Mouse (Mus musculus): ENCODE data around the gene Ckb. TPM values are rescaled to one million over a fixed set of nuclear protein-coding genes. Genes with fewer than 3 reads are reported as not detected.

The Ckb gene
- polyA plus RNA-seq, 1 experiment from 2014 or later: 135 TPM

DNA sequence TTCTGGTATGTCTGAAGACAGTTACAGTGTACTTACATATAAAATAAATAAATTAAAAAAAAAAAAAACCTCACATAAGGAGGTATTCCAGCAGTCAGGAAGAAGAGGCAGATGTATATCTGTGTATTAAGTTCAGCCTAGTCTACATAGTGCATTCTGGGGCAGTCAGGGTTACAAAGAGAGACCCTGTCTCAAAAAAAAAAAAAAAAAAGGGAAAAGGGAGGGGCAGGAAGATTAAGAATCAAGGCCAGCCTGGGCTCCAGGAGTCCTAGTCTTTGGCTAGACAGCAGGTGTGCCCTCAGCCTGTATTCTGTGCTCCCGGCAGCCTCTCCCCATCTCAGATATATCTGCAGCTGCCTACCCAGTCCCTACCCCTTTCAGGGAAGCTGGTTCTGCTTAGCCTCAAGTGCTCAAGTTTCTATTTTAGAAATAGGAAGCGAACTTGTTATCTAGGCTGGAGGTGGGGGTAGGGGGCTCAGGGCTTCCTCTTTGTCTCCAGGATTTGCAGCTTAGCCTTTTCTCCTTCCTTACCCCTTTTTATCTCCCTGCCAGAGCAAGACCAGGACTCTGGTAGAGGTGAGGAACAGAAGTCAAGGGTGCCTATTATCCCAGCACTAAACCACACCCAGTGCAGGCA, 2.8 kb upstream of the Ckb start:
- 60% methylated on average over 2 of the region's 2 CpGs for WGBS
- H3K4me3 ChIP-seq: no peak overlapping the region
- no peak overlapping the region for H3K9ac ChIP-seq
- ATAC-seq (ENCODE audit: low FRiP score, low read depth): no peak
- H3K36me3 ChIP-seq: no peaks in the 10 kb centered on the region
- no peak overlapping the region for H3K27ac ChIP-seq
- peaks cover 58% of the 10 kb centered on the region for H3K27me3 ChIP-seq
- H3K4me2 ChIP-seq (replicated peaks): no peak overlapping the region
- H3K4me1 ChIP-seq: peaks cover 48% of the 10 kb centered on the region
- no peaks in the 10 kb centered on the region for H3K9me3 ChIP-seq

GRCm38 (mm10) chr12:111672581-111672980, 443 bp upstream of the Ckb start:
- no peak overlapping the region for H3K9ac ChIP-seq
- H3K4me2 ChIP-seq (replicated peaks): peak overlapping the region; percentile 98
- H3K4me3 ChIP-seq: peak overlapping the region; percentile 59
- no peaks in the 10 kb centered on the region for H3K36me3 ChIP-seq
- H3K9me3 ChIP-seq: no peaks in the 10 kb centered on the region
- peaks cover 69% of the 10 kb centered on the region for H3K27me3 ChIP-seq
- WGBS: 9% methylated on average over 12 of the region's 12 CpGs
- H3K4me1 ChIP-seq: peaks cover 44% of the 10 kb centered on the region
- H3K27ac ChIP-seq: no peak overlapping the region
- no peak for ATAC-seq (ENCODE audit: low FRiP score, low read depth)

- no peak overlapping the region for H3K27ac ChIP-seq
- no peaks in the 10 kb centered on the region for H3K9me3 ChIP-seq
- 0 out of 2 replicates have a peak, but pooled peaks have one; percentile 6 for ATAC-seq (ENCODE audit: low FRiP score, low read depth)
- peak overlapping the region; percentile 98 for H3K4me2 ChIP-seq (replicated peaks)
- peaks cover 69% of the 10 kb centered on the region for H3K27me3 ChIP-seq
- peaks cover 37% of the 10 kb centered on the region for H3K4me1 ChIP-seq
- H3K9ac ChIP-seq: peak overlapping the region; percentile 69
- 1% methylated on average over 34 of the region's 34 CpGs for WGBS
- no peaks in the 10 kb centered on the region for H3K36me3 ChIP-seq
- H3K4me3 ChIP-seq: peak overlapping the region; percentile 59
Observed at GRCm38 (mm10) chr12:111671431-111671902, 671 bp downstream of the Ckb start.

DNA sequence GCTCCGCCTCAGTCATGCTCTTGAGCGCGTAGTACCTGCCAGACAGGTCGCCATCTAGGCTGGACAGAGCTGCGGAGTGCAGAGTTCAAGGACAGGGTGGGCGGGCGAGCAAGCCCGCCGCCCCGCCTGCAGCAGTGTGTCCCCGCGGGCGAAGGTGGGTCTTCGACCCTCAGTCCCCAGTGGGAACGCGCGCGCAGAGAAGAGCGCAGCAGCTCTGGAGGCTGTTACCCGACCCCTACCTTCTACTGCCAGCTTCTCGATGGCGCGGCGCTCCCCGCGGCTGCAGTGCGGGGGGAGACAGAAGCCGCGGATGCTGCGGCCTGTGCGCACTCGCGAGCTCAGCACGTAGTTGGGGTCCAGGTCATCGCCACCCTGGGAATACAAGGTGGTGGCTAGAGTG, 1.2 kb downstream of the Ckb start:
- no peak for ATAC-seq (ENCODE audit: low FRiP score, low read depth)
- H3K9ac ChIP-seq: peak overlapping the region; percentile 69
- no peaks in the 10 kb centered on the region for H3K9me3 ChIP-seq
- WGBS: under 1% methylated on average over 30 of the region's 35 CpGs
- H3K4me1 ChIP-seq: peaks cover 37% of the 10 kb centered on the region
- peaks cover 69% of the 10 kb centered on the region for H3K27me3 ChIP-seq
- no peak overlapping the region for H3K27ac ChIP-seq
- peak overlapping the region; percentile 98 for H3K4me2 ChIP-seq (replicated peaks)
- H3K4me3 ChIP-seq: peak overlapping the region; percentile 59
- no peaks in the 10 kb centered on the region for H3K36me3 ChIP-seq

GRCm38 (mm10) chr12:111670371-111670971, 1.7 kb downstream of the Ckb start:
- Histone ChIP-seq H3K27me3 (peaks cover 65% of the 10 kb centered on the region), H3K9ac (peak overlapping the region; percentile 69), H3K36me3 (no peaks in the 10 kb centered on the region), H3K4me1 (peaks cover 37% of the 10 kb centered on the region), H3K4me3 (peak overlapping the region; percentile 59), H3K9me3 (no peaks in the 10 kb centered on the region), H3K4me2 (replicated peaks) (peak overlapping the region; percentile 98), H3K27ac (no peak overlapping the region)
- no peak for ATAC-seq (ENCODE audit: low FRiP score, low read depth)
- 4% methylated on average over 27 of the region's 29 CpGs for WGBS

DNA sequence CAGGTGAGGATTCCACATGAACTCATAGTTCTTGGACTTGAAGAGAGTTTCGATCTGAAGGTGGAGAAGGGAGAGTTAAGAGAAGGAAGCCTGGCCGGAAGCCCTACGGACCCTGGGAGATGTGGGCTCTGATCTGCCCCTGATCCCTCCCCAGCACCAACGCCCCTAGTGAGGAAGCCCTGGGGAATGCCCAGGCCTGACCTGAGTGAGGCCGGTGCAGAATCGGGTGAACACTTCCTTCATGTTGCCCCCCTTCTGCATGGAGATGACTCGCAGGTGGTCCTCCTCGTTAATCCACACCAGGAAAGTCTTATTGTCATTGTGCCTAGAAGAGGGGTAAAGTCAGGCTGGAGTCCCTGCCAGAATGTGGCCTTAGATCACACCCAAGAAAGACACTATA, 2.2 kb downstream of the Ckb start:
- no peak for ATAC-seq (ENCODE audit: low FRiP score, low read depth)
- Histone ChIP-seq H3K4me2 (replicated peaks) (peak overlapping the region; percentile 98), H3K36me3 (no peaks in the 10 kb centered on the region), H3K27me3 (peaks cover 60% of the 10 kb centered on the region), H3K4me1 (peaks cover 37% of the 10 kb centered on the region), H3K27ac (no peak overlapping the region), H3K9ac (peak overlapping the region; percentile 69; the same call in 1 of the 2 replicates), H3K4me3 (no peak overlapping the region), H3K9me3 (no peaks in the 10 kb centered on the region)
- 42% methylated on average over 8 of the region's 8 CpGs for WGBS

- peak overlapping the region; percentile 60; the same call in 1 of the 2 replicates for H3K9ac ChIP-seq
- peaks cover 53% of the 10 kb centered on the region for H3K27me3 ChIP-seq
Observed at GRCm38 (mm10) chr12:111669000-111669788, 2.9 kb downstream of the Ckb start.

GRCm38 (mm10) chr12:111668457-111668912, 3.7 kb downstream of the Ckb start:
- H3K36me3 ChIP-seq: peaks cover 5% of the 10 kb centered on the region; the same call in 1 of the 2 replicates
- peaks cover 46% of the 10 kb centered on the region for H3K27me3 ChIP-seq
- peak; percentile 79 for ATAC-seq (ENCODE audit: low FRiP score, low read depth)
- under 1% methylated on average over 8 of the region's 8 CpGs for WGBS
- H3K27ac ChIP-seq: peak overlapping the region; percentile 85
- H3K4me1 ChIP-seq: peaks cover 44% of the 10 kb centered on the region
- peak overlapping the region; percentile 64 for H3K4me2 ChIP-seq (replicated peaks)
- no peaks in the 10 kb centered on the region for H3K9me3 ChIP-seq
- H3K9ac ChIP-seq: peak overlapping the region; percentile 60
- H3K4me3 ChIP-seq: peak overlapping the region; percentile 27

More at GRCm38 (mm10) chr12:111669000-111669788, 2.9 kb downstream of the Ckb start:
- ATAC-seq (ENCODE audit: low FRiP score, low read depth): no peak
- peak overlapping the region; percentile 85; the same call in 1 of the 2 replicates for H3K27ac ChIP-seq
- 65% methylated on average over 23 of the region's 23 CpGs for WGBS
- no peaks in the 10 kb centered on the region for H3K9me3 ChIP-seq
- peak overlapping the region; percentile 27; the same call in 1 of the 2 replicates for H3K4me3 ChIP-seq
- H3K4me1 ChIP-seq: peaks cover 37% of the 10 kb centered on the region
- H3K4me2 ChIP-seq (replicated peaks): peak overlapping the region; percentile 64
- H3K36me3 ChIP-seq: peaks cover 2% of the 10 kb centered on the region; the same call in 1 of the 2 replicates

GRCm38 (mm10) chr12:111667421-111667820, 4.7 kb downstream of the Ckb start:
- Histone ChIP-seq H3K9me3 (no peaks in the 10 kb centered on the region), H3K4me1 (peaks cover 38% of the 10 kb centered on the region), H3K27me3 (peaks cover 35% of the 10 kb centered on the region), H3K27ac (no peak overlapping the region), H3K4me3 (no peak overlapping the region), H3K4me2 (replicated peaks) (no peak overlapping the region), H3K9ac (no peak overlapping the region), H3K36me3 (peaks cover 7% of the 10 kb centered on the region; the same call in 1 of the 2 replicates)
- 86% methylated on average over 5 of the region's 5 CpGs for WGBS
- no peak for ATAC-seq (ENCODE audit: low FRiP score, low read depth)

GRCm38 (mm10) chr12:111666380-111666779, 5.8 kb downstream of the Ckb start:
- Histone ChIP-seq H3K27ac (no peak overlapping the region), H3K4me2 (replicated peaks) (no peak overlapping the region), H3K27me3 (peaks cover 25% of the 10 kb centered on the region), H3K36me3 (peaks cover 17% of the 10 kb centered on the region), H3K9ac (no peak overlapping the region), H3K9me3 (no peaks in the 10 kb centered on the region), H3K4me3 (no peak overlapping the region), H3K4me1 (peaks cover 27% of the 10 kb centered on the region)
- WGBS: 75% methylated on average over 13 of the region's 13 CpGs
- ATAC-seq (ENCODE audit: low FRiP score, low read depth): no peak

GRCm38 (mm10) chr12:111665041-111665880, 6.9 kb downstream of the Ckb start:
- H3K27me3 ChIP-seq: peaks cover 14% of the 10 kb centered on the region
- no peak for ATAC-seq (ENCODE audit: low FRiP score, low read depth)
- peaks cover 16% of the 10 kb centered on the region for H3K4me1 ChIP-seq
- no peak overlapping the region for H3K27ac ChIP-seq
- H3K9me3 ChIP-seq: no peaks in the 10 kb centered on the region
- H3K4me2 ChIP-seq (replicated peaks): no peak overlapping the region
- WGBS: 83% methylated on average over 13 of the region's 13 CpGs
- H3K36me3 ChIP-seq: peaks cover 24% of the 10 kb centered on the region
- H3K4me3 ChIP-seq: no peak overlapping the region
- no peak overlapping the region for H3K9ac ChIP-seq

Measured in limb, embryonic 13.5 days (tissue).